Mouse (Mus musculus) embryonic facial prominence, embryonic 14.5 days (tissue): ENCODE measurements around the gene Taf12. TPM values are rescaled to one million over a fixed set of nuclear protein-coding genes. Genes with fewer than 3 reads are reported as not detected.
"Not testable (repeated sequence)": the region's sequence is repeated elsewhere in the genome, so short reads cannot be mapped to it uniquely, and the experiment has no call there.

ENCODE experiments used
- ATAC-seq: fragments of 200-750 bp; cut with Nextera tagmentation; 2 replicates; pipeline ENCODE4 v1.8.0; 2017; ENCODE audit warnings: low read depth, moderate number of reproducible peaks, moderate TSS enrichment
- DNase-seq: peaks from one replicate; pipeline ENCODE4 v3.0.0-alpha.2; 2015; ENCODE audit warnings: low spot score
- H3K27ac ChIP-seq: fragments of 300-500 bp; sonication (generic); replicated peaks from 2 replicates; pipeline ENCODE4 v1.5.1; 2014; ENCODE audit warnings: low read depth, mild to moderate bottlenecking, low read length, moderate library complexity
- H3K27me3 ChIP-seq: fragments of 300-500 bp; sonication (generic); replicated peaks from 2 replicates; pipeline ENCODE4 v1.6.1; 2014; ENCODE audit warnings: low read length; ENCODE audit not compliant: control insufficient read depth, insufficient read depth
- H3K36me3 ChIP-seq: fragments of 300-500 bp; sonication (generic); 2 replicates; pipeline ENCODE4 v1.6.1; 2014; ENCODE audit warnings: low read length, mixed read lengths; ENCODE audit not compliant: control insufficient read depth, insufficient read depth
- H3K4me1 ChIP-seq: fragments of 300-500 bp; sonication (generic); 2 replicates; pipeline ENCODE4 v1.6.1; 2014; ENCODE audit warnings: antibody characterized with exemption, low read length; ENCODE audit not compliant: control insufficient read depth, insufficient read depth
- H3K4me2 ChIP-seq: fragments of 300-500 bp; sonication (generic); 2 replicates; pipeline ENCODE4 v1.6.1; 2014; ENCODE audit warnings: low read depth, mild to moderate bottlenecking, low read length, moderate library complexity, mixed read lengths
- H3K4me3 ChIP-seq: fragments of 300-500 bp; sonication (generic); 2 replicates; pipeline ENCODE4 v1.5.1; 2014; ENCODE audit warnings: low read depth, mild to moderate bottlenecking, low read length
- H3K9ac ChIP-seq: fragments of 300-500 bp; sonication (generic); 2 replicates; pipeline ENCODE4 v1.6.1; 2014; ENCODE audit warnings: low read depth, mild to moderate bottlenecking, low read length, moderate library complexity, mixed read lengths
- H3K9me3 ChIP-seq: fragments of 300-500 bp; sonication (generic); 2 replicates; pipeline ENCODE4 v1.6.1; 2016; ENCODE audit warnings: low read length; ENCODE audit not compliant: control insufficient read depth
- WGBS: fragments of 180-500 bp; shearing (Covaris S2); extraction: QIAGEN DNeasy Blood & Tissue Kit; methylation state at CpG from one replicate; pipeline ENCODE4 v1.1.7; 2014; 5-methylcytosine and 5-hydroxymethylcytosine counted together
- polyA plus RNA-seq: library from polyadenylated mRNA; unstranded; fragments of >200 nt; fragmentation: Nextera tagmentation; extraction: Ambion mirVana; gene quantifications from 2 replicates; pipeline ENCODE4 v1.2.1, GENCODE M21; 2014

Taf12 gene
- polyA plus RNA-seq, 1 experiment from 2014 or later: 48.8 TPM

DNA sequence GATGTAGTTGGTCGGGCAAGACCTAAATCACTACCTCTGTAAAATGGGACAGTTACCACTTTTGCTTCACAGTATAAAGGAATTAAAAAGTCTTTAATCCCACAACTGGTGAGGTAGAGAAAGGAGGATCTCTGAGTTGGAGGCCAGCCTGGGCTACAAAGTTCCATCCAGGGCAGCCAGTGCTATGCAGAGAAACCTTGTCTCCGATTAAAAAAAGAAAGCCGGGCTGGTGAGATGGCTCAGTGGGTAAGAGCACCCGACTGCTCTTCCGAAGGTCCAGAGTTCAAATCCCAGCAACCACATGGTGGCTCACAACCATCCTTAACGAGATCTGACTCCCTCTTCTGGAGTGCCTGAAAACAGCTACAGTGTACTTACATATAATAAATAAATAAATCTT is 29.3 kb downstream of the Taf12 start:
- H3K4me3 ChIP-seq: peak overlapping the region; percentile 47
- not testable (repeated sequence) for H3K4me1 ChIP-seq, H3K27me3 ChIP-seq, DNase-seq, ATAC-seq, H3K36me3 ChIP-seq, H3K9me3 ChIP-seq
- WGBS: 40% methylated on average over 6 of the region's 6 CpGs
- peak overlapping the region; percentile 69 for H3K4me2 ChIP-seq
- H3K9ac ChIP-seq: peak overlapping the region; percentile 66
- peak overlapping the region; percentile 56; the same call in 1 of the 2 replicates for H3K27ac ChIP-seq

DNA sequence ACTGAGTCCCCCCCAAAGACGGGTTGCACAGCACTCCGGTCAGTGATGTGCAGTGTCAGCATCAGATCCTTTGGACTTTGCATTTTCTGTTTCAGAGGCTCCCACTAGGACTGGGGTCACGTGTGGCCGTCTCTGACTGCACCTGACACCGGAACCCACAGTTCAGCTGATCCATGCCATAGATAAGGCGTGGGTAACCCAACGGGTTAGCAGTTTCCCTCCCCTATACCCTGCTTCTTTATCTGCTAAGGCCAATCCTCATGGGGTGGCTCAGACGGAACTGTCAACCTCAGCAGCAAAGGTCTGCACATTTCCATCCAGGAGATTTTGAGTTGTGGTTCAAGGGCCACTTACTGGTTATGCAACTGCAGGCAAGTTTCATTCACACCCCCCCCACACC is 31.1 kb downstream of the Taf12 start:
- 87% methylated on average over 8 of the region's 8 CpGs for WGBS
- no peak for DNase-seq

DNA sequence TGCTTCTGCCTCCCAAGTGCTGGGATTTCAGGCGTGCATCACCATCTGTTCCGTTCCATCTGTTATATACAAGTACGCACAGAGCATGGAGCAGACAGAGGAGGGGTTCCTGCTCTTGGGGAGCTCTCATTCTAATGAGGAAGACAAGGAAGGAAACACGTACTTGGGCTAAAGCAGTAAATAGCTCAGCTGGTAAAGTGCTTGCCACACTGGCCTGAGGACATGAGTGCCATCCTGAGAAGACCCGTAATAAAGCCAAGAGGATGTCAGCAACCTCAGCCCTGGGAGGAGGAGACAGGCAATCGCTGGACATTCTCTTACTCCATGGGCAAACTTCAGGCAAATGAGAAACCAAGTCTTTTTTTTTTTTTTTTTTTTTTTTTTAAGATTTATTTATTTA is 31.8 kb downstream of the Taf12 start:
- Histone ChIP-seq H3K9me3 (no peaks in the 10 kb centered on the region), H3K4me1 (peaks cover 9% of the 10 kb centered on the region), H3K36me3 (peaks cover 18% of the 10 kb centered on the region), H3K9ac (no peak overlapping the region), H3K27me3 (no peaks in the 10 kb centered on the region), H3K27ac (no peak overlapping the region), H3K4me3 (no peak overlapping the region), H3K4me2 (no peak overlapping the region)
- ATAC-seq (no peak), DNase-seq (no peak)
- 70% methylated on average over 6 of the region's 6 CpGs for WGBS

More for the DNA sequence above, 31.1 kb downstream of the Taf12 start:
- no peak overlapping the region for H3K4me3 ChIP-seq
- no peak overlapping the region for H3K9ac ChIP-seq
- peaks cover 11% of the 10 kb centered on the region for H3K36me3 ChIP-seq
- no peaks in the 10 kb centered on the region for H3K9me3 ChIP-seq
- H3K27ac ChIP-seq: no peak overlapping the region
- H3K4me2 ChIP-seq: no peak overlapping the region
- no peaks in the 10 kb centered on the region for H3K27me3 ChIP-seq
- H3K4me1 ChIP-seq: peaks cover 7% of the 10 kb centered on the region
- ATAC-seq: no peak

DNA sequence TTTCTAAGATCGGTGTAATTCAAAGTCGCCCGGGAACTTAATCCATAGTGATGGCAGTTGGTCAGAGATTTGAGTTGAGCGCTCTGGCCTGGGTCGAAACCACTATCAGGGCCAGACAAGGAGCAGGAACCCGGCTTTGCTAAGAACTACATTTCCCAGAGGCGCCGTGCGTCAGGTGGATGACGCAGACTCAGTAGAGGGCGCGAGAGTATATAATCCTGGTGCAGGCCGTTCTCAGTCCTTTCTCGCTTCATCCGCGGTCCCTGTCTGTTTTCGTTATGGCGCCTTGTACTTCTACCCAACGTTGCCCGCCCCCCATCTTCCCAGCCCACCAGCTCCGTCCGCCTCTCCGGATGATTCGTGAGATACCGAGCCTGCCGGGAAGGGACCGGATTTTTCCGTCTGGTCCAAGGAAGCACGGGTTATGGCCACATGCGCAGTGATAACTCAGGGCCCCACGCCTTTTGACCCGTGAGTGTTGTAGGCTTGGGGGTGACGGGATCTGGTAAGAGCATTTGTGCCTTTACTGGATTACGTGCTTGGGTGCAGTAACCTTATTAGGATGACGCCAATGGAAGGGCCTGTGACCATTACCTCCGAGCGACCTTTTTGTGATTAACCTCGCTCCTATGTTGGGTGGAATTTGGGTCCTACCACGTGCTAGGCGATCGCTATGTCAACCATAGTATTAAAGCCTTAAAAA is 34.4 kb downstream of the Taf12 start:
- Histone ChIP-seq H3K36me3 (peaks cover 42% of the 10 kb centered on the region), H3K27ac (peak overlapping the region; percentile 94), H3K9me3 (no peaks in the 10 kb centered on the region), H3K4me3 (peak overlapping the region; percentile 95), H3K27me3 (no peaks in the 10 kb centered on the region), H3K4me2 (peak overlapping the region; percentile 95), H3K9ac (peak overlapping the region; percentile 97), H3K4me1 (peaks cover 9% of the 10 kb centered on the region)
- ATAC-seq: peak; percentile 94
- DNase-seq: peak; percentile 97
- WGBS: 1% methylated on average over 41 of the region's 41 CpGs

DNA sequence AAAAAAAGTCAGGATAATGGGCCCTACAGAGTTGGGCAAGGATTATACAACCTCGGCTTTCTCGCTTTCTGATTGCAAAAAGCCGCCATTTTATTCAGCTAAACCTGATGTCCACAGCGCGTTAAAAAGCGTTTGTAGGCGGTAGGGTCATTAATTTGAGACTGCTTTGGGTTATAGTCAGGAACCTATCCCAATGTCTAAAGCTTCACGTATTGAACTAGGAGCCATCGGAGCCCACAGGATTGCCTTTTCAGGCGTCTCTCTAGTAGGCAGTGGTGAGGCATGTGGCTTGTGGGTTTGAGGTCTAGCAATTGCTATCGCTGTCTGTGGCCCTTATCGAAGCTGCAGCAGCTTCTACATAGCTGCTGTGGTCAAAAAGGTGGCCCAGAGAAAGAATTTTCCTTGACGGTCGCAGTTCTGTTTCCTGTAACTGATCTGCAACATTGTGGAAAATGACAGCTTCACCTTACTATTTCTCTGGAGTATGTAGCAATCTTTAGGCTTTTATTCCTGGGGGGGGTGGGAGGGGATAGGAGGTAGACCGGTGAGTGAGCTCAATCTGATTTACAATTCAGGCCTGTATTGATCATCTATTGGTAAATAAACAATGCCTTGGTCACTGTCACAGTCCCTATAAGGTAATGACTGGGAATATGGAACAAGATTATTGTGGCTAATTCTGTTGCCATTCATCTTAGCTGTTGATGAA is 35.1 kb downstream of the Taf12 start:
- peaks cover 49% of the 10 kb centered on the region for H3K36me3 ChIP-seq
- WGBS: 1% methylated on average over 15 of the region's 15 CpGs
- peak overlapping the region; percentile 95 for H3K4me3 ChIP-seq
- H3K4me2 ChIP-seq: peak overlapping the region; percentile 95
- H3K27me3 ChIP-seq: no peaks in the 10 kb centered on the region
- no peak for ATAC-seq
- H3K9me3 ChIP-seq: no peaks in the 10 kb centered on the region
- H3K27ac ChIP-seq: peak overlapping the region; percentile 94
- H3K9ac ChIP-seq: peak overlapping the region; percentile 97
- no peak for DNase-seq
- H3K4me1 ChIP-seq: peaks cover 9% of the 10 kb centered on the region

DNA sequence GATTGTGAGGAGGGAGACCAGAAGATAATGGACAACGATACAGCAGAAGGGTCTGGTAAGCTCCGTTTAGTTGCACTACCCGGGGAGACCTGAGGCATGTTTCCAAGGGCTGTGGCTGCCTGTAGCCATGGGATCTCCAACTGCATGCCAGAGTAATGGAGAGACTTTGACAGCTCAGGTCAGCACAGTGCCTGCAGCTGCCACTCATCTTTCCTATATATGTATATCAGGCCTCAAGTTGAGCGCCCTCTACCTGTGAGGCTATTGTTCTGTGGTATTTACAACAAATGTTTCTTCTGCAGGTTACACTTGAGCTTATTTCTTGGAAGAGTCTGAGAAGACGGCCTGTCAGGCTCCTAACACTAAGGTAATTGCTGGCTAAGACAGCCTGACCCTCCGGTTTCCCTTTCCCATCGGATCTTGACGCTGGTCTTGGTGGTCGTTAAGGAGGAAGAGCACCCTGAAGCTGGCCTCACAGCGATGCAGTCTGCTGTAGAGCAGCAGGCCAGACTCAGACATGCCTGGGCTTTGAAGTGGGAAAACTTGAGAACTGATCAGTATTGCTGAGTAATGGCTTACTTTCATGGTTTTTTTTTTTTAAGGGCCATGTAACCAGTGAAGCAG is 35.8 kb downstream of the Taf12 start:
- peak overlapping the region; percentile 95 for H3K4me2 ChIP-seq
- H3K27ac ChIP-seq: peak overlapping the region; percentile 94; the same call in 1 of the 2 replicates
- DNase-seq (peak; percentile 73), ATAC-seq (peak; percentile 64)
- no peaks in the 10 kb centered on the region for H3K27me3 ChIP-seq
- WGBS: 25% methylated on average over 10 of the region's 10 CpGs
- peaks cover 53% of the 10 kb centered on the region for H3K36me3 ChIP-seq
- H3K9ac ChIP-seq: peak overlapping the region; percentile 97
- H3K4me1 ChIP-seq: peaks cover 9% of the 10 kb centered on the region
- H3K9me3 ChIP-seq: no peaks in the 10 kb centered on the region
- peak overlapping the region; percentile 95 for H3K4me3 ChIP-seq

DNA sequence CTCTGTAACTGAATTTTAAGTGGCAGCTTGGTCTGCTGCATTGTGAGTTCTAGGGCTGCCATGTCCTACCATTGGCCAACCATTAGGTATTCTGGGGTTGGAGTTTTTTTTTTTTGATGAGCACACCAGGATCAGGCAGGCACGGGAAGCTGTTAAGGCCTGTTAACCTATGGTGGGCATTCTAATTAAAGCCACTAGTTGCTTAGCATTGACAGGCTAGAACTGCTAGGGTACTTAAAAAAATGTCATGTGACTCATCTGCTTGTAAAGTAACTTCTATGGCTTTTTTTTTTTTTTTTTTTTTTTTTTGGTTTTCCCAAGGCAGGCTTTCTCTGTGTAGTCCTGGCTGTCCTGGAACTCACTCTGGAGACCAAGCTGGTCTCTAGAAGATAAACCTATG is 37.0 kb downstream of the Taf12 start:
- no peak overlapping the region for H3K27ac ChIP-seq
- peaks cover 61% of the 10 kb centered on the region for H3K36me3 ChIP-seq
- H3K9ac ChIP-seq: no peak overlapping the region
- H3K27me3 ChIP-seq: no peaks in the 10 kb centered on the region
- H3K4me2 ChIP-seq: no peak overlapping the region
- no peaks in the 10 kb centered on the region for H3K9me3 ChIP-seq
- no peak overlapping the region for H3K4me3 ChIP-seq
- H3K4me1 ChIP-seq: peaks cover 9% of the 10 kb centered on the region
- DNase-seq (no peak), ATAC-seq (no peak)
- WGBS: 29% methylated on average over 1 of the region's 1 CpGs

DNA sequence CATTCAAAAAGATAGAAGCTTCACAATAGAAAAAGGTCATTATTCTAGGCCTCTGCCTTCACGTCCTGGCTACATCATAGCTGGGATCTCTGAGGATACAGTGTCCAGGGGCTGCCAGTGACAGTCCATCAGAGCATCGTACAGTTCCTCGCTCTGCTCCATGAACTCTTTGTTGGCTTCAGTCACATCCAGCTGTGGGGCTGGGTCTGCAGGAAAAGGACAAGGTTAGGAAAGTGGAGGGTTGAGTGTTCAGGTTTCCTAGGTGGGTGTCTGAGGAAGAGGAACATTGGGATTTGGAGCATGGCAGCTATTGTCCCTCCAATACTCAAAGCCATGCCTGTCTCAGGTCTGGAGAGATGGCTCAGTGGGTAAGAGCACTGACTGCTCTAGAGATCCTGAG is 37.6 kb downstream of the Taf12 start:
- 48% methylated on average over 3 of the region's 3 CpGs for WGBS
- H3K27ac ChIP-seq: no peak overlapping the region

More for the DNA sequence above, 37.6 kb downstream of the Taf12 start:
- Histone ChIP-seq H3K36me3 (peaks cover 67% of the 10 kb centered on the region), H3K4me1 (peaks cover 9% of the 10 kb centered on the region), H3K4me2 (no peak overlapping the region), H3K9me3 (no peaks in the 10 kb centered on the region), H3K9ac (no peak overlapping the region), H3K27me3 (no peaks in the 10 kb centered on the region), H3K4me3 (no peak overlapping the region)
- ATAC-seq (no peak), DNase-seq (no peak)
